Mouse (Mus musculus) kidney, postnatal 10 days (tissue): ENCODE results near the gene Rgsl1.
"Not testable (repeated sequence)": the region's sequence is repeated elsewhere in the genome, so short reads cannot be mapped to it uniquely, and the experiment has no call there.

ENCODE experiments used
- DNase-seq: peaks from one replicate; pipeline ENCODE4 v3.0.0; 2021; ENCODE audit warnings: mixed read lengths

Gene Rgsl1

GRCm38 (mm10) chr1:153844042-153844441 is at the start of gene Rgsl1:
Gene Rgsl1 (minus strand): TSS chr1:153844142.
- no peak for DNase-seq

- no peak for DNase-seq
Measured at GRCm38 (mm10) chr1:153891442-153891841, 47.5 kb upstream of the Rgsl1 start, which contains the start of gene Teddm1a. Gene Teddm1a (plus strand): TSS chr1:153891742.

DNA sequence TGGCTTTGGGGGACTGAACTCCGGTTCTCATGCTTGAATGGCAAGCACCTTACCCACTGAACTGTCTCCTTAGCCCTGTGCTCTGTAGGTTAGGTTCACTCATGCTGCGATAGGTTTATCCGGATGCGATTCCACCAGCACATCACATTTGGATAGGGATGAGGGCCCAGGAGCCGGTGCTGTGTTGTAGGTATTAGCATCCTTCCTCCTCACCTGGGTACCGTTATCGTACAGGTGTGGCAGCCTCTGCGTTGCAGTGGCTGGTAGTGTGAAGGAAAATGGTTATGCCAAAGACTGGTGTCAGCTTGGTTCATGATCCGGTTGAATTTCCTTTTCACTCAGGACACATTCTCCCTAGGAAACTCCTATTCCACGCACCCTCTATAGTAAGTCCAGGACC is 46.2 kb upstream of the Rgsl1 start:
- no peak for DNase-seq

GRCm38 (mm10) chr1:153886024-153886633 is 42.2 kb upstream of the Rgsl1 start:
- DNase-seq = no peak

DNA sequence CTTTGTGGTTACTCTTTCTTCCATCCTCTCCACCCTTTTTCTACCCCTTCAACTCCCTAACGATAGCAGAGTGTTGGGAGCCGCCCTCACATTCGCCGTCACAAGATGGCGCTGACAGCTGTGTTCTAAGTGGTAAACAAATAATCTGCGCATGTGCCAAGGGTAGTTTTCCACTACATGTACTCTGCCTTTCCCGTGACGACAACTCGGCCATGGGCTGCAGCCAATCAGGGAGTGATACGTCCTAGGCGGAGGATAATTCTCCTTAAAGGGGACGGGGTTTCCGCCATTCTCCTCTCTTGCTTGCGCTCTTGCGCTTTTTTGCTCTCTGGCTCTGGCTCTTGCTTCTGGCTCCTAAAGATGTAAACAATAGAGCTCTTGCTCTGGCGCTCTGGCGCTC is 36.4 kb upstream of the Rgsl1 start:
- not testable (repeated sequence) for DNase-seq

DNA sequence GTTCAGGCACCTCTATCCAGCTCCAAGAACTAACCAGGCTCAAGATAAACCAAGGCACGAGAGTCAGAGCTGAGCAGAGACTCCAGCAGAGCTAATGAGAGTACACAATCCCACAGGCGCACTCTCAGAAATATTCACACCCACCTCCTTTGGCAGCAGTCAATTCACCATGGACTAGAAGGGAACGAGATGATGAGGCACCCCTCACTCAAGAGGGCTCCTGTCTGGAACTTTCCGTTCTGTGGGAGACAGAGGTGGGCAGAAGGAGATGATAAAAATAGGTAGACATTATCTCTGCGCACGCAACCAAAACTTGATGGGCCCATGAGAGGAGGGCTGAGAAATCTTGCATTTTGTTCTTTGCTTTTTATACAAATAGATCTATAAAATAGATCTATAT is 30.1 kb upstream of the Rgsl1 start, which contains the start of gene Teddm1b:
TSS of gene Teddm1b (plus strand) at position 301 of the 400 bp plus-strand sequence.
- no peak for DNase-seq

GRCm38 (mm10) chr1:153855946-153856345 is 12.0 kb upstream of the Rgsl1 start:
- no peak for DNase-seq

DNA sequence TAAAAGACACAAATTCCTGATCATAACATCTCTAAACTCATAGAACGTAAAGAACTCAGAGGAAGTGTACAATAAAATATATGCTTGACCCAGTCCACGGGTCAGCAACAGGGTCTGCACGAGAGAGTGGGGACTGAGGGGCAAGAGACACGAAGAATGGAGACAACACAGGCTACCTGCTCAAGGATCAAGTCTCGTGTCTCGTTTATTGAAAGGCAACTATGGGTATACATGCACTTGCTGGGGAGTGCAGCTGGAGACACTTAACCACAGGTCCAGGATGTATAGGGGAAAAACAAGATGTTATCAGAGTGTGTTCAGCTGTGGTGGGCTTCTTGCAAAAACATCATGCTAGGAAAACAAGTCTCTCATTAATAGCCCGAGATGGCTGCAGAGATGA is 8.8 kb upstream of the Rgsl1 start:
- DNase-seq = not testable (repeated sequence)

DNA sequence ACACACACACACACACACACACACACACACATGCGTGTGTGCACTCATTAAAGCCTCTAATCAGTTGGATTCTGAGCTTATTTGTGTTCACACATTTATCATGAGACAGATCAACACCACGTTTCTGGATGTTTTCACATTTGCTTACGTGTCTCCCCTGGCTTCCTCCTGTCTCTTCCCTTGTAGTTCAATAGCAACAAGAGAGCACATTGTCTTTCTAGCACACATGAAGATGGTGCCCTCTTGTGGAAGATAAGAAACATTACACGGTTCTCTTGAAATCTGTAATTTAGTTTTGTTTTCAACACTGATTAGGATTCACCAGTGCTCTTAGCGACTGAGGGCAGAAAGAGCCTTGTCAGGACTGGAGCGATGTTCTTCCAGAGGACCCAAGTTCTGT is 2.9 kb upstream of the Rgsl1 start:
- DNase-seq = no peak

- DNase-seq = no peak
Measured at GRCm38 (mm10) chr1:153846420-153846819, 2.5 kb upstream of the Rgsl1 start.

- no peak for DNase-seq
Measured at GRCm38 (mm10) chr1:153842121-153842740, 1.7 kb downstream of the Rgsl1 start.

- no peak for DNase-seq
Measured at GRCm38 (mm10) chr1:153836036-153836435, 7.9 kb downstream of the Rgsl1 start.

DNA sequence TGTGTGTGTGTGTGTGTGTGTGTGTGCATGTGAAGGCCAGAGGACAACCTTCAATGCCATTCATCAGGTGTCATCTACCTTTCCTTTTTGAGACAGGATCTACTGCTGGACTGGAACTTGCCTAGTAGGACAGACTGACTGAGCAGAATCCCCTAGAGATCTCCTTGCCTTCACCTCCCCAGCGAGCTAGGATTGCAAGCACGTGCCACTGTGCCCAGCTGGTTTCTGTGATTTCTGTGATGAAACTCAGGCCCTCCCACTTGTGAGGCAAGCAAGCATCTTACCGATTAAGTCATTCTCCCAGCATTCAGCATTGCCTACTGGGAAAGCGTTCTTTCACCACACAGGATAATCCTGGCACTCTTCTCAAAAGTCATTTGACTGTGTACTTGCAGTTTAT is 13.2 kb downstream of the Rgsl1 start:
- no peak for DNase-seq

DNA sequence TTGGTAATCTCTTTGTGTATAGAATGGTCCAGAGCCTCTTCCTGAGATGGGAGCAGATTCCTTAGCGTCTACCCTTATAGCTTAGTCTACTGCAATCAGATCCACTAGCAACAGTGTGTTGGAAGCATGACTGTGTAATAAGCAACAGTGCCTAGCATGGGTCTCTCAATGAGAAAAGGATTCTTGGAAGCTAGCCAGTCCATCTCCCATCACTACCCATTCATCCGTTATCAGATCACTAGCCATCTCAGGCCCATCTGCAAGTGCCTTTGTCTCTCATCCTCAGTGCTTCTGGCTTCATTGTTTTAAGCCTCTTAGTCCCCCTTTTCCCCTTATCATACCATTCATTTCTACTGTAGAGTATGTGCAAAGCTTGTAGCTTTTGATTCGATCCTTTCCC is 23.7 kb downstream of the Rgsl1 start:
- DNase-seq = no peak

GRCm38 (mm10) chr1:153814278-153814677 is 29.7 kb downstream of the Rgsl1 start:
- DNase-seq = no peak

DNA sequence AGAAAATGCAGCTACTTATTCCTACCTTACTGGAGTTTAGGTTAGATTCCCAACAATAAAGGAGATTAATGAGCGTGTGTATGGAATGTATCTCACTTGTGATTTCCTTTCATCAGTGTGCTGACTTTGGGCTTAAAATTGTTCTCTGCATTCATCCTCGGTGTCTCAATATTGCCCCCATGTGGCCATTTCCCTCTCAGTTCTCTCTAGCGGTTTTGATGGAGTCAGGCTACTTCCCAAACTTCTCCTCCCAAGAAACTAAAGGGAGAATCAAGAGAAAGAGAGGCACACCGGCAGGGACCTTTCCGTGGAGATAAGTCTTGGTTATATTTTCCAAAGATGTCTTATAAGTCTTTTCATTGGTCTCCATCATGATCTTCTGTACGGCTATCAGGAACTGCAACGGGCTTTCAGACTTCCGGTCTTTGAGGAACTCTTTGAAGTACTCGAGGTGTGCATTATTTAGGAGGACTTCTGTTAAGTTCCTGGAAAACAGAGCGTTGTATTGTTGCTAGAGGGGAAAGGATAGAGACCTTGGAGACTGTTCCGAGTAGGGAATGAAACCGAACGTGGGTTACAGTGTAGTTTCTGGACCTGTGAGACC is 36.5 kb downstream of the Rgsl1 start:
- DNase-seq = peak; percentile 82

GRCm38 (mm10) chr1:153803530-153803929 is 40.4 kb downstream of the Rgsl1 start:
- no peak for DNase-seq

- DNase-seq = peak; percentile 12
Measured at GRCm38 (mm10) chr1:153802691-153803090, 41.3 kb downstream of the Rgsl1 start.

- DNase-seq = no peak
Measured at GRCm38 (mm10) chr1:153794241-153794640, 49.7 kb downstream of the Rgsl1 start.

DNA sequence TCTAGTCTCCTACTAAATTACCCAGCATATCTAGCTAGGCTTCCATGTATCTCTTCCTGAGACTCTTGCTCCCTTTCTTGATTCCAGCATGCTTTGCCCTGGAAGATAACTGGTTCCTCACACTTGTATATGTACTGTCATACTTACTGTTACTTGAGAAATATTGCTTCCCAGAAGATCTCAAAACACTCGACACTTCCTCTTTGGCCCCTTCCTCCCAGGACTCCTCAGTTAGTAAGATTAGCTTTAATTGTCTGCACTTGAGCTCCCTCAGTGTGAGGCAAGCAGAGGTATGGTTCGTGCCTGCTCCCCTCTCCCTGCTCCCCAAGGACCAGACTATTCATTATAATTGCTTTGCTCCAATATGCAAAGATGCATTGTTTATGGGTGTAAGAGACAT is 53.2 kb downstream of the Rgsl1 start:
- DNase-seq = no peak

GRCm38 (mm10) chr1:153785608-153786007 is 58.3 kb downstream of the Rgsl1 start:
- DNase-seq = no peak

DNA sequence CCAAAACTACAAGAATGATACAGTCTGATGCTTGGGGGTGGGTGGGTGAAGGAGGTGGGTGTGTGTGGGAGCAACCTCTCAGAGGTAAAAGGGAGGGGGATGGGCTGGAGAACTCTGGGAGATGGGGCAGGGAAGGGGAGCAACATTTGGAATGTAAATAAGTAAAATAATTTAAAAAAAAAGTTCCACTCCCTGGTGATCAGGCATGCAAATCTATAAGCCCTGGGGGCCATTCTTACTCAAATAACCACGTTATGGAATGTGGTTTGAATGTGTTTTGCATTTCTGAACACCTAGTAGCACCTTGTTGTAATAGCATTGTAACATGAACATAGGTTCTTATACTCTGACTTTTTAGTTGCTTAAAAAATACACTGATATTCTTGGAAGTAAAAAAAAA is 60.6 kb downstream of the Rgsl1 start:
- DNase-seq = no peak

- DNase-seq = no peak
Measured at GRCm38 (mm10) chr1:153778205-153778604, 65.7 kb downstream of the Rgsl1 start.

DNA sequence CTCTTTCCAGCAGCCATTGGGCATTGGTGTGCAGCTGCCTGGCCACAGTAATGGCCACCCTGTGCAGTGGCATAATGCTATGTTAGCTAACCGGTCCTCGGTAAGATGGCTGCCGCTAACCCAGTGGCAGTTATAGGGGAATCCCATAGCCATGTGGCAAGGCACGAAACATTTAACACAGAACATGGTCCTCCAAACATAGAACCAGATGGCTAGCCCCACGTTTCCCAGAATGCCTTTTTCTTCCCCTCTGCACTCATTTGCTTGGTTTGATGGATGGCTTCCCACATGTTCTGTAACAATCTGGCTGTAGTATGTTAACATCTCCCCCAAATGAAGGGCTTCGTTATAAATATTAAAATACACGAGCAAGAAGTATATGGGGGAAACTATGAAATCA is 67.7 kb downstream of the Rgsl1 start:
- no peak for DNase-seq
